Mouse (Mus musculus) embryonic facial prominence, embryonic 11.5 days (tissue): ENCODE data around the gene Cenpb. TPM values are rescaled to one million over a fixed set of nuclear protein-coding genes. Genes with fewer than 3 reads are reported as not detected.

Experiments
- ATAC-seq: fragments of 200-750 bp; cut with Nextera tagmentation; replicated peaks from 2 replicates; pipeline ENCODE4 v1.8.0; 2017; ENCODE audit warnings: low read depth; ENCODE audit not compliant: insufficient number of reproducible peaks, low FRiP score, low TSS enrichment
- DNase-seq: peaks from one replicate; pipeline ENCODE4 v3.0.0-alpha.2; 2015; ENCODE audit warnings: low spot score
- H3K27ac ChIP-seq: fragments of 300-500 bp; sonication (generic); replicated peaks from 2 replicates; pipeline ENCODE4 v1.5.1; 2014; ENCODE audit warnings: mild to moderate bottlenecking, low read depth, low read length, control low read depth
- H3K27me3 ChIP-seq: fragments of 300-500 bp; sonication (generic); 2 replicates; pipeline ENCODE4 v1.6.1; 2014; ENCODE audit warnings: mild to moderate bottlenecking, low read length, moderate library complexity, mixed read lengths; ENCODE audit not compliant: control insufficient read depth, insufficient read depth
- H3K36me3 ChIP-seq: fragments of 300-500 bp; sonication (generic); replicated peaks from 2 replicates; pipeline ENCODE4 v1.6.1; 2014; ENCODE audit warnings: low read depth, mild to moderate bottlenecking, low read length, moderate library complexity, mixed read lengths; ENCODE audit not compliant: control insufficient read depth, insufficient read depth
- H3K4me1 ChIP-seq: fragments of 300-500 bp; sonication (generic); 2 replicates; pipeline ENCODE4 v1.6.1; 2014; ENCODE audit warnings: low read length, mixed read lengths; ENCODE audit not compliant: control insufficient read depth, insufficient read depth
- H3K4me2 ChIP-seq: fragments of 300-500 bp; sonication (generic); 2 replicates; pipeline ENCODE4 v1.6.1; 2014; ENCODE audit warnings: low read depth, mild to moderate bottlenecking, control low read depth, low read length, moderate library complexity
- H3K4me3 ChIP-seq: fragments of 300-500 bp; sonication (generic); 2 replicates; pipeline ENCODE4 v1.5.1; 2014; ENCODE audit warnings: low read depth, low read length, control low read depth
- H3K9ac ChIP-seq: fragments of 300-500 bp; sonication (generic); replicated peaks from 2 replicates; pipeline ENCODE4 v1.6.1; 2014; ENCODE audit warnings: mild to moderate bottlenecking, control low read depth, low read length
- H3K9me3 ChIP-seq: fragments of 300-500 bp; sonication (generic); replicated peaks from 2 replicates; pipeline ENCODE4 v1.6.1; 2016; ENCODE audit warnings: mild to moderate bottlenecking, low read length, inconsistent platforms, mixed read lengths; ENCODE audit not compliant: control insufficient read depth
- WGBS: fragments of 180-500 bp; shearing (Covaris S2); extraction: QIAGEN DNeasy Blood & Tissue Kit; methylation state at CpG from one replicate; pipeline ENCODE4 v1.1.7; 2014; 5-methylcytosine and 5-hydroxymethylcytosine counted together
- polyA plus RNA-seq: library from polyadenylated mRNA; unstranded; fragments of >200 nt; fragmentation: Nextera tagmentation; extraction: Ambion mirVana; gene quantifications from 2 replicates; pipeline ENCODE4 v1.2.1, GENCODE M21; 2014

Gene Cenpb
- polyA plus RNA-seq, 1 experiment from 2014 or later: 5.8 TPM

DNA sequence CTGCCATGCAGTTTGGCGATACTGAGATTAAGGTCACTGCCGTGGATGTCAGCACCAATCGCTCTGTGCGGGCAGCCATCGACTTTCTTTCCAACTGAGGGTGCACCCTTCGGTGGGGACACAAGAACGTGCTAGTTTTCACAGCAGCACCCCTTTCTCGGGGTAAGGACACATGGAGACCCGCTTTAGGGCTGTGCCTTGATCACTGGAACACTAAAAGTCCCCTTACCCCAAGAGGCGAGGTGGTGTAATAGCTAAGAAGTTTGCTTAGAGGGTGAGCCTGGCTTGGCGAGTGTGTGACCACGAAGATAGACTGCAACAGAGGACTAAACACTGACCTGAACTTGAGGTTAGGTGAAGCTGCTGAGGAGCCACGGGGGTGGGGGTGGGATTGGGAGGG is 34.7 kb downstream of the Cenpb start:
- Histone ChIP-seq H3K4me3 (no peak overlapping the region), H3K4me1 (no peaks in the 10 kb centered on the region), H3K27me3 (no peaks in the 10 kb centered on the region), H3K9me3 (no peaks in the 10 kb centered on the region), H3K9ac (no peak overlapping the region), H3K36me3 (peaks cover 16% of the 10 kb centered on the region), H3K4me2 (no peak overlapping the region), H3K27ac (no peak overlapping the region)
- ATAC-seq (no peak), DNase-seq (no peak)
- 63% methylated on average over 13 of the region's 13 CpGs for WGBS

- Histone ChIP-seq H3K27ac (no peak overlapping the region), H3K4me3 (no peak overlapping the region), H3K4me1 (no peaks in the 10 kb centered on the region), H3K27me3 (no peaks in the 10 kb centered on the region), H3K4me2 (no peak overlapping the region), H3K36me3 (peaks cover 14% of the 10 kb centered on the region), H3K9ac (no peak overlapping the region), H3K9me3 (no peaks in the 10 kb centered on the region)
- 66% methylated on average over 22 of the region's 22 CpGs for WGBS
- ATAC-seq: no peak
- no peak for DNase-seq
These were observed 36.7 kb downstream of the Cenpb start for GRCm38 (mm10) chr2:131143007-131143780.

GRCm38 (mm10) chr2:131142592-131142991 is 37.3 kb downstream of the Cenpb start:
- Histone ChIP-seq H3K9ac (no peak overlapping the region), H3K4me2 (no peak overlapping the region), H3K4me1 (no peaks in the 10 kb centered on the region), H3K27ac (no peak overlapping the region), H3K36me3 (peaks cover 10% of the 10 kb centered on the region), H3K27me3 (no peaks in the 10 kb centered on the region), H3K9me3 (no peaks in the 10 kb centered on the region), H3K4me3 (no peak overlapping the region)
- peak; percentile 54 for ATAC-seq
- WGBS: 33% methylated on average over 18 of the region's 18 CpGs
- peak; percentile 76 for DNase-seq

DNA sequence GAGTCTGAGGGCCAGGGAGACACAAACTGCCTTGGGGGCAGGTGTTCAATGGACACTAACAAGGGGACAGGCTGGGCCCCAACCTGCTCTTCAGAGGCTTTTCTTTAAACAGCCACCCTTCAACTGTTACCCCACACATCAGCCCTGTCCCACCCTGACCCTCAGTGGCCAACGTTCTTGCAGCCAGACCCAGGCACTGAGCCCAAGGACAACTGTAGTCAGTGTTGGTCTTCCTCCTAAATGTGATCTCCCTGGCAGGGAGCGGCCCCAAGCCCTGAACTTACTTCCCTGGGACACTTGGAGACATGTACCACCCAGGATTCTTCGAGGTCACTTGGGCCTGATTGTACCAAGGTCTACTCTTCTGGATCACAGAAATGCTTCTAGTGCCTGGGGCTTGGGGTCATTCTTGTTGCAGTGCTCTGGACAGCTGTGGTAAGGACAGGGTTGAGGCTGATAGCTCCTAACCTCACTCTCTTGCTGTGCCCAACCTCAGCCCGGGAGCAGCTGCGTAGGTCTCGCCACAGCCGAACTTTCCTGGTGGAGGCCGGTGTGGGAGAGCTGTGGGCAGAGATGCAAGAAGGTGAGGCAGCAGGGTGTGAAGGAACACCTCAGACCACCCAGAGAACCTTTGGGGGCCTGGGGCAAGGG is 38.4 kb downstream of the Cenpb start:
- WGBS: 96% methylated on average over 8 of the region's 8 CpGs

DNA sequence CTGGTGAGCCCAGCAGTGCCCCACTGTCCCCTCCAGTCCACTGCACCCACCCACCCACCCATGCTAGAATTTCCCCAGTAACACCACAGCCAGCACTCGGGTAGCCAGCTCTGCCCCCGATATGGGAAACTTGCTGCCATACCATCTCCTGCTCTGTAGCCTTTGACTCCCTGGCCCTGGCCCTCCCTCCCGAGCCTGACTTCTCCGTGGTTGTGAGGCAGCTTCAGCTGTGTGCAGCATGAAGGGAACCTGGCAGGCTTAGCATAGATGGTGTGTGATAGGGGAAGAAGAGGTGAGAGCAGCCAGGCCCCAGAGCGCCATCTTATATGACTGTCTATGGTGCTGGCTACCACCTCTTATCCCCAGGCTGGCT is 39.3 kb downstream of the Cenpb start:
- H3K27ac ChIP-seq: no peak overlapping the region
- no peak overlapping the region for H3K9ac ChIP-seq
- no peaks in the 10 kb centered on the region for H3K27me3 ChIP-seq
- H3K36me3 ChIP-seq: peaks cover 8% of the 10 kb centered on the region
- H3K4me3 ChIP-seq: no peak overlapping the region
- H3K9me3 ChIP-seq: no peaks in the 10 kb centered on the region
- ATAC-seq (no peak), DNase-seq (no peak)
- 80% methylated on average over 5 of the region's 5 CpGs for WGBS
- no peak overlapping the region for H3K4me2 ChIP-seq
- H3K4me1 ChIP-seq: no peaks in the 10 kb centered on the region

More for the DNA sequence above, 38.4 kb downstream of the Cenpb start:
- DNase-seq: no peak
- H3K4me1 ChIP-seq: no peaks in the 10 kb centered on the region
- no peak overlapping the region for H3K4me2 ChIP-seq
- no peak overlapping the region for H3K4me3 ChIP-seq
- H3K27ac ChIP-seq: no peak overlapping the region
- peaks cover 8% of the 10 kb centered on the region for H3K36me3 ChIP-seq
- ATAC-seq: no peak
- H3K27me3 ChIP-seq: no peaks in the 10 kb centered on the region
- no peak overlapping the region for H3K9ac ChIP-seq
- H3K9me3 ChIP-seq: no peaks in the 10 kb centered on the region

GRCm38 (mm10) chr2:131139886-131140532 is 39.9 kb downstream of the Cenpb start:
- no peak overlapping the region for H3K27ac ChIP-seq
- no peak for DNase-seq
- H3K9ac ChIP-seq: no peak overlapping the region
- H3K4me3 ChIP-seq: no peak overlapping the region
- no peak for ATAC-seq
- peaks cover 8% of the 10 kb centered on the region for H3K36me3 ChIP-seq
- H3K27me3 ChIP-seq: no peaks in the 10 kb centered on the region
- 43% methylated on average over 5 of the region's 5 CpGs for WGBS
- no peak overlapping the region for H3K4me2 ChIP-seq
- H3K9me3 ChIP-seq: no peaks in the 10 kb centered on the region
- H3K4me1 ChIP-seq: no peaks in the 10 kb centered on the region

DNA sequence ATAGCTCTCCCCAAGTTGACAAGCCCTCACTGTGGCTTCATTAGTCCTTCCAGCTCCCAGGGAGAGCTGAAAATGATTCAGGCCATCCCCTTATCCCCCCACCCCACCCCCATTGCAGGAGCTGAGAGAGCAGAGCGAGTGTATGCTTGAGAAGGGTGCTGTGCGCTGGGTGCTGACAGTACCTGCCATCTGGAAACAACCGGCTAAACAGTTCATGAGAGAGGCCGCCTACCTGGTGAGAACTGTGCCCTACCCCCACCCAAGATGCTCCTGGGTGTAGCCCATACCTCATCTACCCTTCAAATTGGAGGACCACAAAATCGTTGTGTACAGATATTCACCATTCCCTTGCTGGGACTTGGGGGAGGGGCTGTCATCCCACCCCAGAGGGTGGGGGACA is 40.6 kb downstream of the Cenpb start:
- no peaks in the 10 kb centered on the region for H3K27me3 ChIP-seq
- no peaks in the 10 kb centered on the region for H3K4me1 ChIP-seq
- 88% methylated on average over 5 of the region's 5 CpGs for WGBS
- H3K4me2 ChIP-seq: no peak overlapping the region
- no peaks in the 10 kb centered on the region for H3K9me3 ChIP-seq
- no peak for DNase-seq
- ATAC-seq: no peak
- no peak overlapping the region for H3K9ac ChIP-seq
- peaks cover 4% of the 10 kb centered on the region for H3K36me3 ChIP-seq
- H3K4me3 ChIP-seq: no peak overlapping the region
- H3K27ac ChIP-seq: no peak overlapping the region

- Histone ChIP-seq H3K4me3 (no peak overlapping the region), H3K4me2 (no peak overlapping the region), H3K9me3 (no peaks in the 10 kb centered on the region), H3K36me3 (peaks cover 3% of the 10 kb centered on the region), H3K27ac (no peak overlapping the region), H3K9ac (no peak overlapping the region), H3K27me3 (no peaks in the 10 kb centered on the region), H3K4me1 (no peaks in the 10 kb centered on the region)
- 92% methylated on average over 7 of the region's 7 CpGs for WGBS
- ATAC-seq: no peak
- DNase-seq: no peak
These were observed 41.1 kb downstream of the Cenpb start for GRCm38 (mm10) chr2:131138760-131139159.
